Mouse (Mus musculus) mesoderm, embryonic 11.5 days (tissue): ENCODE results near the gene Zfp617.
"Not testable (repeated sequence)": the region's sequence is repeated elsewhere in the genome, so short reads cannot be mapped to it uniquely, and the experiment has no call there.

Experiments used
- DNase-seq: peaks from one replicate; pipeline ENCODE4 v3.0.0-alpha.2; 2012; ENCODE audit warnings: low read depth, low spot score

The Zfp617 gene

DNA sequence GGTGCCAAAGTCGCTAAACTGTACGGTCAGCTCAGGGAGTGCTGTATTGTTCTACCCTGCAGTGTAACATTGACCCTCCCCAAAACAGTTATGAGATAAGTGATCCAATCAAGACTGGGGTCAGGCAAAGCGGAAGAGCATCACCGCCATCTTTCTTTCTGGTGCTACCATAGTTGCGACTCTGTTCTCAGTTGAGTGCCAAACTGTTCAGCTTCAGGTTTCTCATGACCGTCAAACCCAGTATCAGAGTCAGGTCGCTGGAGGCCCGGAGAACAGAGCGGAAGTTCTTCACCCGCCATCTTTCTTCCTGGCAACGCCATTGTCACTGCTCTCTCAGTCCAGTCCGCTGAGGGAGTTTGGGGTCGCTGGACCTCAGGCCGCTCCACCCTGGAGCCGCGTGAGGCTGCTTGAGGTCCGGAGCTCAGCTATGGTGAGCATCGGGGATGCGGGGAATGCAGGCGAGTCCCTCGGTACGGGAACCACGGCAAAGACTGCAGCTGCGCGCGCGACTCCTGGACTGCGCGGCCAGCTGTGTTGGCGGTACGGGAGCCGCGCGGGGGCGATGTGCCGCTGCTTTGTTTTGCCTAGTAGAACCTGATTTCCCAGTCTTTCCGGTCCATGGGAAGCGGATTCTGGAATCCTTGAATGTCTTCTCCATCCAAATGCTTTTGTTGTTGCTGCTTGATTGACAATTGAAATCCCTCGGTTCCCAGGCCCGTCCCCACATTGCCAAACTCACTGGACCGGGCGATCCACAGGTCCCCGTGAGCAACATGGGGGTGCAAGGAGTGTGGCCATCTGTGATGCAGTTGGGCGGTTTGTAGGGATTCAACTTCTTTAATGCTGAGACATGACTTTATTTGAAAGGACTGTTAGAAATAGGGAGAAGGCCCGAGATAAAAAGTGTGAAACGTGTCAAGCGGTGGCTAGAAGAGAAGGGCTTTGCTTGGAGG is at the start of gene Zfp617, which contains the start of gene Zfp882:
Zfp617 (plus strand) TSS at position 327 of the 953 bp plus-strand sequence.
Zfp882 (plus strand) TSS at position 300 of the 953 bp plus-strand sequence.
- DNase-seq: peak; percentile 82

DNA sequence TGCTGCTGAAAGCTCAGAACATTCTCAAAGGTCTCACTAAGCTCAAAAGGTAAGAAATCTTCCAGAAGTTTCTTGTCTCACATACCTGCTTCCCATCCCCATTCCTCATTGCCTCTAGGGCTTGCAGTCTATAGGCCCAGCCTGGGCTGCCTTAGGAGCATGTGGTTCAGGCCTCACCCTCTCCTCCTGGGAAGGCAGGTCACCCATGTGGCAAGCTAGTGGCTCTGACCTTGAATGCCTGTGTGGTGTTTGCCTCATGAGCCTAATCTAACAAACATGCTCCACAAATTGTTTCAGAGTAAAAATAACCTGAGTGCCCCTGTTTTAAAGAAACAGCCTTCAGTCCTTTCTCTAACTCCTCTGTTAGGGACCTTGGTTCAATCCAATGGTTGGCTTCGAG is 46.9 kb upstream of the Zfp617 start:
- DNase-seq: not testable (repeated sequence)

DNA sequence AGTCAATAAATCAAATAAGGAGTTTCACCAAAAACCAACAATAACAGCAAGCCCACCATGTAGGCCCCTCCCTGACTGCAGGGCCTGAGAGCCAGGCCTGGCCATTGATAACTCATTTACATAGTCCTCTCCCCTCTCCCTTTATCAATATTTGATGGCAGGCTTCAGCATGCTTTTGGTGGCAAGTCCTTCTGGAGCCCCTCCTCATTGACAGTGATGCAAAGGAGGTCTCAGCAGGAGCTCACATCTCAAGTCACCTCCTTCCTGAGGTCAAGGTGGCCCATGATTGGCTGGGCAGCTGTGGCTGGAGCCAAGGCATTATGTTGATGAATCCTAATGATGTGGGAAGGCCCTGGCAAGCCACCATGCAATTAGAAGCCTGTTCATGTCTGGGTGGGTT is 46.4 kb upstream of the Zfp617 start:
- DNase-seq: not testable (repeated sequence)

DNA sequence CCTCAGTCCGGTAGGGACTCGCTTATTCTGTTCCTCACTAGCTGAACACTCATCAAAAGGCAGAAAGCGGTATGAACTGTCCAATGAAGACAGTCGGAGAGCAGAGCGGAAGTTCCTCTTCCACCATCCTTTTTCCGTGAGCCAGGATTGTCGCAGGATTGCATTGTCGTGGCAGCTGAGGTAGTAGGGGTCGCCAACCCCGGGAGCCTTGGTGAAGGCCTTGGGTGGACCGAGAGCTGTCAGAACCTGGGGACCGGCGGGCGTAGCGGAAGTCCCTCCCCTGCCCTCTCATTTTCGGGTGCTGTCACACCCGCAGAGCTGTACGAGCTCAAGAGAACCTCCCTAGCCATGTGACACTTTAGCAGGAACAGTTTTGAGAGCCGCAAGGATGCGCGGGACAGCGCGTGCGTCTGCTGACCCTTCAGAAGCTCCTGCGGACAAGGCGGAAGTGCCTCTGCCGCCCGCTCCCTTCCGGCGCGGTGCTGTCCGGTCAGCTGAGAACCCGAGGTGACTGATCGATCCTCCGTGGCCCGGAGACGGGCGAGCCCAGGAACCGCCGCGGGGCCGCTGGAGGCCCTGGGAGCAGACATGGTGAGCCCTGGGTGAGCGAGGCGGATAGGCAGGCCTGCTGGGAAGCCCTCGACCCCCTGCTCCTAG is 26.7 kb upstream of the Zfp617 start, which contains the start of gene Zfp709:
Zfp709 (plus strand) TSS at position 402 of the 657 bp plus-strand sequence.
- peak; percentile 53 for DNase-seq

DNA sequence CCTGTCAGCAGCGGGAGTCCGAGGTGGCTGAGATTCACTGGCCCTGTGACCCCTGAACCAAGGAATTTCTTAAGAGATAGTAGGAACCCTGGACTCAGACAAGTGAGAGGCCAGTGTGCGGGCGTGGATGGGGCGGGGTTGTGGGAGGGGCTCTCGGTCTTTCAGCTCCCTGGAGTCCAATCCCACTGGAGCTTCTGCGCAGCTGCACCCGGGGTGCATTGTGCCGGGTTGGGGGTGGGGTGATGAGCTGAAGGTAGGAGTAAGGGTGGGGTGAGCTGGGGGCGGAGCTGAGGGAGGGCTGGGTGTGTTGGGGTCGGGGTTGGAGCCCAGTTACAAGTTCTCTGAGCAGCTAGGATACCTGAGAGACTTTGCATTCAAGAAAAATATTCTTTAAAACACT is 7.8 kb upstream of the Zfp617 start:
- not testable (repeated sequence) for DNase-seq

DNA sequence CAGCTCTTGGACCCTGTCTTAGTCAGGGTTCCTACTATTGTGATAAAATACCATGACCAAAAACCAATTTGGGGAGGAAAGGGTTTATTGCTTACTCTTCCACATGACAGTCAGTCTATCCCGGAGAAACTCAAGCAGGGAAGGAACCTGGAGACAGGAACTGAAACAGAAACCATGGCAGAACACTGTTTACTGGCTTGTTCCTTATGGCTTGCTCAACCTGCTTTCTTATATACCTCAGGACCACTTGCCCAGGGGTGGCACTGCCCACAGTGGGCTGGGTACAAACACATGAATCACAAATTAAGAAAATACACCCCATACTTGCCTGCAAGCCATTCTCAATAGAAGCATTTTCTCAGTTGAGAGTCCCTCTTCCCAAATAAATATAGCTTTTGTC is 5.4 kb upstream of the Zfp617 start:
- DNase-seq: not testable (repeated sequence)

DNA sequence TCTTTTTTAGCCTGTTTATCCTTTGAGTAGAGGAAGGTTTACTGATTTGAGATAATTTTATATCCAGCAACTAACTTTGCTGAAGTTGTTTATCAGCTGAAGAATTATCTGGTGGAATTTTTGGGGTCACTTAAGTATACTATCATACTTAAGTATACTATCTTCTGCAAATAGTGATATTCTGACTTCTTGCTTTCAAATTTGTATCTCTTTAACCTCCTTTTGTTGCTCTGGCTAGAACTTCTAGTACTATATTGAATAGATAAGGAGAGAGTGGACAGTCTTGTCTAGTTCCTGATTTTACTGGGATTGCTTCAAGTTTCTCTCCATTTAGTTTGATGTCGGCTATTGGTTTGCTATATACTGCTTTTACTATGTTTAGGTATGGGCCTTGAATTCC is 1.6 kb upstream of the Zfp617 start:
- no peak for DNase-seq

DNA sequence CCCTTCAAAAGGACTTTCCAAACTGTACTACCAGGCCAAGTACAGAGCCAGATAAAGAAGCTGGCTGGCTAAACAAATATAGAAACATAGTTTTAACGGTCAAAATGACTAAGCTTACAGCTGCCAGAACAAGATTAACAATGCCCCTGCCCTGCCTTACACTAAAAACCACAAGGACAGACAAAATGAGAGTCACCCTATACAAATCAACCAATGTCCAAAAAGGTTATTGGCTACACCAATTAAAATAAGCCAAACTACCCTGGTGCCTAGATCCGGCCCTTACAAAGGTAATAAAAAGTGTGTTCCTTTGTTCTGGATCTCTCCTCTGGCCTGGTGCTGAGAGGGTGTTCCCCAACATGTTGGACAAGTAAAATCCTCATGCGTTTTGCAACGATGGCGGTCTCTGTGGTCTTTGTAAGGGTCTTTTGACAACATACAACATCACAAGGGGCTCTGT is 607 bp upstream of the Zfp617 start:
- no peak for DNase-seq

DNA sequence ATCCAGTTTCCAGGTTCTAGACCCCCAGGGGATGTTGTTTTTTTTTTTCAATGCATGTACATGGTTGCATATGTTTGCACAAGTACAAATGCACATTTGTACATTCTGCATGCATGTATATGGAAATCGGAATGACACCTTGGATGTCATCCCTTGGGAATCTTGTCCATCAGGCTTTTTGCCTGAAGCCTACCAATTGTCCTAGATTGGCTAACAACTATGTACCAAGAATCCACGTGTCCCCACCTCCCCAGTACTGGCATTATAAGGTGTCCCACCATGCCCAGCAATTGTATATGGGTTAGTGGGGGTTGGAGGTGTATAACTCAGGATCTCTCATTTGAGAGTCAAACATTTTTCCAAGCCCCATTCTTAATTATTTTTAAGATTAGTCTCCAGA is 3.9 kb downstream of the Zfp617 start:
- DNase-seq: no peak

DNA sequence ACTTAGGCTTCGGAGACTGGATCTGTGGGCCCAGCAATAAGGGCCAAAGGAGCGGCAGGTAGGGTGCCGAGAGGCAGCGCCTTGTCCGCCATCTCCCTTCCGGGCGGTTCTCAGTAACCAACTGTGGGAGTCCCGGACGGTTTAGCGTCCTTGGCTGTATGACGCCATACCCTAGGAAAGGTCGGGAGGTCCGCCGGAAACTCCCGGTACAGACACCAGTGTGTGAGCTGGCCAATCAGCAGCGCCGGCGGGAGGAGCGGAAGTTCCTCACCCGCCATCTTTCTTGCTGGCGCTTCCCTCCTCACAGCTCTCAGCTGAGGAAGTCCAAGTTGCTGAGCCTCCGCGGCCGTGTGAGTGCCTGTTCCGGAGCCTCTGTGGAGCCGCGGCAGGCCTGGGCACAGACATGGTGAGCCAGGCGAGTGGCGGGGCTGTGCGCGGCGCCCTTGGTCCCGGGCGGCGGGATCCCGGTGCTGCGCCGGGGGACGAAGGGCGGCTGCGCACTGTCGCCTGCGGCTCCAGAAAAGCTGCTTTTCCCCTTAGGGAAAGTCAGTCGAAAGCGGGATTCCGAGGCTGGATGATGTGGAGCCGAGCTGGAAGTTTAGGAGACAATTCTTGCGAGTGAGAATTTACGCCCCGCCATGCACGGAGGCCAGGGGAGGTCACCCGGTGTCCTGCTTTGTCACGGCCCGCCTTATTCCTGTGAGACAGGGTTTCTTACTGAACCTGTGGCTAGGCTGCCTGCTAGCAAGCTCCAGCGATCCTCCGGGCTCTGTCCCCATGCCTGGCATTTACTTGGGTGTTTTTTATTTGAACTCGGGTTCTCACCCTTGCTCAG is 14.3 kb downstream of the Zfp617 start:
- peak; percentile 96 for DNase-seq

DNA sequence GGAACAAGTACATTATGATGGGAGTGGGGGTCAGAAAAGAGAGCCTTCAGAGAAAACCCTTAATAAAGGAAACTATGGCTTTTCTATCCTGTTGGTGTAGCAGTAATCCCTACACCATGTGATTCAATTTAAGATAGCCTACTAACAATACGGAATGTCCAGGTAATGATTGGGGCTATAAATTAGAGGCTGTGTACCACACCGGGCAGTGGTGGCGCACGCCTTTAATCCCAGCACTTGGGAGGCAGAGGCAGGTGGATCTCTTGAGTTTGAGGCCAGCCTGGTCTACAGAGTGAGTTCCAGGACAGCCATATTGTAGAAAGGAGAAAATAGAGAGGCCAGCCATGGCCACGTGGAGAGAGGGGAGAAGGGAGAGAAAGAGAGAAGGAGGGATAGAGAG is 17.4 kb downstream of the Zfp617 start:
- no peak for DNase-seq

DNA sequence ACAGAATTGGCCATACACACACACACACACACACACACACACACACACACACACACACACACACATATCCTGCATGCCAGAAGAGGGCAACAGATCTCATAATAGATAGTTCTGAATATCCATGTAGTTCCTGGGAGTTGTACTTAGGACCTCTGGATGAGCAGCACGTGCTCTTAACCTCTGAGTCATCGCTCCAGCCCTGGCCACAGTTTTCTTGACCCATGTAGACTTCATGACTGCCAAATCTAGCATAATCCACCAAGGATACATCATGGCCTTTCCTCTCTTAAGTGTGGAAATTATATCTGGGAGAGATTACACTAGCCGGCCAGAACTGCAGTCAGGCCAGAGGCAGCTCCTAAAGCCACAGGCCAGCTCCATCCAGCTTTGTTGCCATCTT is 18.1 kb downstream of the Zfp617 start:
- no peak for DNase-seq

DNA sequence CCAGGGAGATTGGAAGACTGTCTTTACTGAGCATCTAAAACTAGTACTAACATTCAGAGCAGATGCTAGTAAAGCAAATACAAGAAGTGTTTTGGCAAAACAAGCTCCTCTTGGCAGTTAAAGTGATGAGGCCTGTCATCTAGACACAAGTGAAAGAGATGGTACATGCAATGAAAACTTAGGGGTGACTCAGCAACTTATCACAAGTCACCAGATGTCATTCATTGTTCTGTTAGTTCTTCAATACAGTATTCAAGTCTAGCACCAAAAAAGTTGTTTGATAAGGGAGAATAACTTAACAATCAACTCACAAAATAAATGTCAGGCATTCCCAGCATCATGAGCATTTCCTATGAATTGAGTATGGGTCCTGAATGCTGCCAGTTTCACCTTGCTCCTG is 19.3 kb downstream of the Zfp617 start:
- no peak for DNase-seq

DNA sequence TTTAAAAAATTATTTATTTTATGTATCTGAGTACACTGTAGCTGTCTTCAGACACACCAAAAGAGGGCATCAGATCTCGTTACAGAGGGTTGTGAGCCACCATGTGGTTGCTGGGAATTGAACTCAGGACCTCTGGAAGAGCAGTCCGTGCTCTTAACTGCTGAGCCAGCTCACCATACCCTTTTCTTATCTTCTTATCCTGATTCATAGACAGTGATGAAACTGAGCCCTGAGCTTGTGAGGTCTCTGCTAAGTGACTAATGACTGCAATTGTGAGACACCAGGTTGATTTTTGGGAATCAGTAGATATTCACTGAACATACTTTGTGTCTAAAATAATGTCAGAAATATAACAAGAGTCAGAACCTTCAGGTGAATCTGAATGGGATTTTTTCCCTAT is 29.6 kb downstream of the Zfp617 start:
- not testable (repeated sequence) for DNase-seq

DNA sequence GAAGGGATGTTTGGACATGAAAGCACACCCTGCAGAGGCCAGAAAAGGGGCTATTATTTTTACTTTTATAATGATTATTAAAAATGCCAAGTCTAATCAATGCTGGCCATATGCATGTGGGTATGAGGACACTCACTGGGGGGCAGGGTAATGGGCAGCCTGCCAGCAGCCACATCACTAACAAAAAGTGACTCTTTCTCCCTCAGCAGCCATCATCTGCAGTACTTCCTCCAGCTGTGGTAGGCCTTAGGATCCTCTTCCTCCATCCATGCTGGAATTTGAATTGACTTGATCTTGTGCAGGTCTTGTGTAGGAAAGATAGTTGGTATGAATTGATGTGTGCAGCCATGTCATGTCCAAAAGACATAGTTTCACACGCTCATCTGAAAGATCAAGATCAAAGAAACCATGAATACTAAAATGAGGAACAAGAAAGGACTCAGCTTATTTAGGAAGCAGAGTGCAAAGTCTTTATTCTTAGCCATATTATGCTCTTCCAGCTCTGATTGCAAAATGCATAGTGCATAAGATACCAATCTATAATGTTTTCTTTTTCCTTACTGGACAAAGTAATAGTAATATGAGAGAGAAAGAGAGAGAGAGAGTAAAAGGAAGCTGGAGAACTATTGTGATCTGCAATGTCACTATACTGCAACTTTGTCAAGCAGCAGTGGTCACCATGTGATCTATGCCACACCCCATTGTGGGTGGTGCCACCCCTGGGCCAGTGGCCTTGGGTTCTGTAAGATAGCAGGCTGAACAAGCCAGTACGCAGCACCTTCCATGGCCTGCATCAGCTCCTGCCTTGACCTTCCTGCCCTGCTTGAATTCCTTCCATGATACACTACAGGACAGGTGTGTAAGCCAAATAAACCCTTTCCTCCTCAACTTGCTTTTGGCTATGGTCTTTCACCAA is 32.1 kb downstream of the Zfp617 start:
- DNase-seq: no peak

DNA sequence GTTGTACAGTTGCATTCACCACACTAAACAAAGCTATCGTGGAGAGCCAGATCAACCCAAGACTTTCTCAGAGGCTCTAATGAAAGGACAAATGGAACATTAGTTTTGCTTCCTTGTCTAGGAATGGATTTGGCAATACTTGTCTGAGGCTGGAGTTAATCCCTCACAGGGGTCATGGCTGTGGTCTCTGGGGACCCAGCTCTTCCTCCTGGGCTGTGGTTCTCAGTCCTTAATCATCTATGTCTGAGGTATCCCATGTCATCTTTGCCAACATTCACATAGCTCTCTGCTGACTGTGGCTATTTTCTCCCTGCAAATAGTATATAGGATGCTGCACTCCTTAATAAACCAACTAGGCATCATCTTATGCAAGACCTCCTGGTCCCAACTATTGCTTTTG is 33.3 kb downstream of the Zfp617 start:
- no peak for DNase-seq

DNA sequence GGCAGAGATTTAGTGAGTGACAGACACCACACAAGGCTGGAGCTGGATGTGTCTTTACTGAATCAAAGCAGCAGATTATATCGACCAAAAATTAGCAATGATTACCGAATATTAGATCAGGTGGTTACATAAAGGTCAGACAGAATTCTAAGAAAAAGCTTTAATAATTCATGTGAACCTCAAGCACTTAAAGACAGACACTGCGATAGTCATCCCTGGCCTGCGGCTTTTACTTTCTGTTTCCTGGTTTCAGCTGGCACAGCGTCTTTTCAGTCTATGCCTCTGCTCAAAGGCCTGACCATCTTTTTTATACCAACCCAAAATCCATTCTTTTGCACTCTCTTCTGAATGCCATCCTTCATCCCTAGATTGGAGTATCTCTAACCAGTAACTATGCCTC is 40.2 kb downstream of the Zfp617 start:
- DNase-seq: no peak

DNA sequence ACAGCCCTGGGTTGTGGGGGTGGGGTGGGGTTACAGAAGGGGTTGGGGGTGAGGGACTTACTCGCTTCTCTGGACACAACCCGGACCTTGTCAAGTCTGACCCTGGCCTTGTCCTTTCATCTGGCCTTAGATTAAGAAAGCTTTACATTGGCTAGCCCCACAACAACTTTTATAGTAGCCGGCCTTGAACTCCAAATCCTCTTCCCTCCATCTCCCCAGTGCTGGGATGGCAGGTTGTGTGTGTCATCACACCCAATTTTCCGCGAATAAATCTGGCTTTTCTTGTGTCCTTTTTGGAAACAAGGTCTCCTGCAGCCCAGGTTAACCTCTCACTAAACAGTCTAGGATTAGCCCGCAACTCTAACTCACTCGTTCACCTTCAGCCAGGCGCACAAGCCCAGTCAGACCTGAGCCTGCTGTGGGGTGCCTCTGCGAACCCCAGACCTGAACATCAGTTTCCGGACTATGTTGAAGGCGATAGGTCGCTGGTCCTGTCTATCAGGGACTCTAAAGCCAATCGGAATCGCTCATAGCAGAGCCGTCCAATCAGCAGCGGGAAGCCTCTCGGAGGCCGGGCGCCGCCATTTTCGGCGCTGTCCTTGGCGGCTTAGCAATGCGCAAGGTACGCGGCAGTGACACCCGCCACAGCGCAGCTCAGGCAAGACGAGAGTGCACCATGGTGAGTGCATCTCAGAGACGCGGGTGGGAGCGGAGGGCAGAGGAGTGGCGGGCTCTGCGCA is 42.2 kb downstream of the Zfp617 start, which contains the start of gene Zfp961:
Zfp961 (plus strand) TSS at position 557 of the 740 bp plus-strand sequence.
- DNase-seq: peak; percentile 99

DNA sequence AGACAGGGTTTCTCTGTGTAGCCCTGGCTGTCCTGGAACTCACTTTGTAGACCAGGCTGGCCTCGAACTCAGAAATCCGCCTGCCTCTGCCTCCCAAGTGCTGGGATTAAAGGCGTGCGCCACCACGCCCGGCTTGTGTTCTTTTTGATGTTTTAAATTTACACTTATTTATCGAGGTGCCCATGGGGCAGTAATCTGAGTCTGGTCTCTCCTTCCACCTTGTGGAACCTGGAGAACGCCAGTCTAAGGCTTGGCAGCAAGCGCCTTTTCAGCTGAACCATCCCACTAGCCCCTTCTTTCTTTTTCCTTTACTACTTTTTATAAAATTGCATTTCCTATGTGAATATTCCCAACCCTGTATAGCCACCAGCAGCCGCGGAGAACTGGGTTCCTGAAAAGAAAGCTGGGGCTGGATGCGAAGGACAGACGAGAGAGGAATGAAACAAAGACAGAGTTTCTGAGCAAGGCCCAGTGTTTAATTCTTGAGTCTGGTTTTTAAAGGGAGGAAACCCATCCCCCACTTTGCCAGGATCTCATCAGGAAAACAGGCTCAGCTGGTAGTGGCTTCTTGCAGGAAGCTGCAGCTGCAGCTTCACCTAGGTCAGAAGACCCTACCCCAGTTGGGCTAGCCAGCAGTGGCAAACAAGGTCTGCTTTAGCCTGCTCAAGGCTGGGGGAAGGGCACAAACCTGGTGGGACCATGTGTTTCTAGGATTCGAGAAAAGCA is 43.2 kb downstream of the Zfp617 start:
- peak; percentile 23 for DNase-seq
